Mouse (Mus musculus): ENCODE measurements at regions not wholly inside any gene's neighbourhood (a gene's known extent, or its start where the extent isn't known, plus 50 kb on each side); places are given as distances from the start of the nearest gene placed in this dataset.

- no peaks in the 10 kb centered on the region for H3K27me3 ChIP-seq (ENCODE audit: control insufficient read depth, insufficient read depth, low read length)
- H3K36me3 ChIP-seq (ENCODE audit: control insufficient read depth, insufficient read depth, low read length) = no peaks in the 10 kb centered on the region
- no peak for DNase-seq (ENCODE audit: low spot score)
Observed at GRCm38 (mm10) chr9:13919739-13920410, 92.4 kb downstream of the Fam76b start.

GRCm38 (mm10) chr9:13920623-13921022 lies 93.1 kb downstream of the Fam76b start:
- 90% methylated on average over 1 of the region's 1 CpGs for WGBS
- no peak for DNase-seq (ENCODE audit: low spot score)
- H3K4me1 ChIP-seq (ENCODE audit: control insufficient read depth, insufficient read depth, low read length) = peaks cover 3% of the 10 kb centered on the region; the same call in 1 of the 2 replicates

More at GRCm38 (mm10) chr9:13919739-13920410, 92.4 kb downstream of the Fam76b start:
- Histone ChIP-seq H3K9me3 (ENCODE audit: control insufficient read depth, low read length) (no peaks in the 10 kb centered on the region), H3K9ac (ENCODE audit: low read length) (no peak overlapping the region), H3K4me1 (ENCODE audit: control insufficient read depth, insufficient read depth, low read length) (peaks cover 3% of the 10 kb centered on the region; the same call in 1 of the 2 replicates), H3K4me3 (ENCODE audit: low read depth, low read length) (no peak overlapping the region), H3K27ac (ENCODE audit: low read depth, low read length) (no peak overlapping the region), H3K4me2 (ENCODE audit: low read depth) (no peak overlapping the region)
- ATAC-seq (ENCODE audit: insufficient read depth, low FRiP score, low TSS enrichment) = no peak
- 69% methylated on average over 9 of the region's 9 CpGs for WGBS

GRCm38 (mm10) chr9:13932001-13932508 lies 104.5 kb downstream of the Fam76b start:
- Histone ChIP-seq H3K4me2 (ENCODE audit: low read depth) (no peak overlapping the region), H3K4me3 (ENCODE audit: low read depth, low read length) (no peak overlapping the region), H3K4me1 (ENCODE audit: control insufficient read depth, insufficient read depth, low read length) (no peaks in the 10 kb centered on the region), H3K27me3 (ENCODE audit: control insufficient read depth, insufficient read depth, low read length) (no peaks in the 10 kb centered on the region), H3K9ac (ENCODE audit: low read length) (no peak overlapping the region), H3K36me3 (ENCODE audit: control insufficient read depth, insufficient read depth, low read length) (no peaks in the 10 kb centered on the region), H3K9me3 (ENCODE audit: control insufficient read depth, low read length) (no peaks in the 10 kb centered on the region), H3K27ac (ENCODE audit: low read depth, low read length) (no peak overlapping the region)
- DNase-seq (ENCODE audit: low spot score) (no peak), ATAC-seq (ENCODE audit: insufficient read depth, low FRiP score, low TSS enrichment) (no peak)
- WGBS = 57% methylated on average over 6 of the region's 6 CpGs

More at GRCm38 (mm10) chr9:13920623-13921022, 93.1 kb downstream of the Fam76b start:
- Histone ChIP-seq H3K9me3 (ENCODE audit: control insufficient read depth, low read length) (no peaks in the 10 kb centered on the region), H3K9ac (ENCODE audit: low read length) (no peak overlapping the region), H3K4me3 (ENCODE audit: low read depth, low read length) (no peak overlapping the region), H3K27me3 (ENCODE audit: control insufficient read depth, insufficient read depth, low read length) (no peaks in the 10 kb centered on the region), H3K27ac (ENCODE audit: low read depth, low read length) (no peak overlapping the region), H3K36me3 (ENCODE audit: control insufficient read depth, insufficient read depth, low read length) (no peaks in the 10 kb centered on the region), H3K4me2 (ENCODE audit: low read depth) (no peak overlapping the region)
- ATAC-seq (ENCODE audit: insufficient read depth, low FRiP score, low TSS enrichment) = no peak

- no peaks in the 10 kb centered on the region for H3K9me3 ChIP-seq (ENCODE audit: control insufficient read depth, low read length)
- H3K36me3 ChIP-seq (ENCODE audit: control insufficient read depth, insufficient read depth, low read length) = no peaks in the 10 kb centered on the region
- H3K27me3 ChIP-seq (ENCODE audit: control insufficient read depth, insufficient read depth, low read length) = no peaks in the 10 kb centered on the region
- H3K4me3 ChIP-seq (ENCODE audit: low read depth, low read length) = no peak overlapping the region
- no peak overlapping the region for H3K9ac ChIP-seq (ENCODE audit: low read length)
- 73% methylated on average over 6 of the region's 6 CpGs for WGBS
- no peak overlapping the region for H3K4me2 ChIP-seq (ENCODE audit: low read depth)
- no peak for DNase-seq (ENCODE audit: low spot score)
- ATAC-seq (ENCODE audit: insufficient read depth, low FRiP score, low TSS enrichment) = no peak
- H3K4me1 ChIP-seq (ENCODE audit: control insufficient read depth, insufficient read depth, low read length) = no peaks in the 10 kb centered on the region
- H3K27ac ChIP-seq (ENCODE audit: low read depth, low read length) = no peak overlapping the region
Observed at GRCm38 (mm10) chr9:13933404-13933803, 105.9 kb downstream of the Fam76b start.

- Histone ChIP-seq H3K4me3 (ENCODE audit: low read depth, low read length) (no peak overlapping the region), H3K4me1 (ENCODE audit: control insufficient read depth, insufficient read depth, low read length) (no peaks in the 10 kb centered on the region), H3K9me3 (ENCODE audit: control insufficient read depth, low read length) (no peaks in the 10 kb centered on the region), H3K9ac (ENCODE audit: low read length) (no peak overlapping the region), H3K27me3 (ENCODE audit: control insufficient read depth, insufficient read depth, low read length) (no peaks in the 10 kb centered on the region), H3K27ac (ENCODE audit: low read depth, low read length) (no peak overlapping the region), H3K36me3 (ENCODE audit: control insufficient read depth, insufficient read depth, low read length) (no peaks in the 10 kb centered on the region), H3K4me2 (ENCODE audit: low read depth) (no peak overlapping the region)
- ATAC-seq (ENCODE audit: insufficient read depth, low FRiP score, low TSS enrichment) (no peak), DNase-seq (ENCODE audit: low spot score) (no peak)
- 95% methylated on average over 2 of the region's 2 CpGs for WGBS
Observed at GRCm38 (mm10) chr9:13937301-13937700, 109.8 kb downstream of the Fam76b start.

- WGBS = 76% methylated on average over 3 of the region's 3 CpGs
- Histone ChIP-seq H3K9ac (ENCODE audit: low read length) (no peak overlapping the region), H3K4me2 (ENCODE audit: low read depth) (no peak overlapping the region), H3K4me1 (ENCODE audit: control insufficient read depth, insufficient read depth, low read length) (no peaks in the 10 kb centered on the region), H3K27me3 (ENCODE audit: control insufficient read depth, insufficient read depth, low read length) (no peaks in the 10 kb centered on the region), H3K36me3 (ENCODE audit: control insufficient read depth, insufficient read depth, low read length) (no peaks in the 10 kb centered on the region), H3K9me3 (ENCODE audit: control insufficient read depth, low read length) (no peaks in the 10 kb centered on the region), H3K27ac (ENCODE audit: low read depth, low read length) (no peak overlapping the region), H3K4me3 (ENCODE audit: low read depth, low read length) (no peak overlapping the region)
- ATAC-seq (ENCODE audit: insufficient read depth, low FRiP score, low TSS enrichment) (no peak), DNase-seq (ENCODE audit: low spot score) (no peak)
Observed at GRCm38 (mm10) chr9:13946519-13946918, 119.0 kb downstream of the Fam76b start.

- DNase-seq (ENCODE audit: low spot score) (no peak), ATAC-seq (ENCODE audit: insufficient read depth, low FRiP score, low TSS enrichment) (no peak)
- no peaks in the 10 kb centered on the region for H3K36me3 ChIP-seq (ENCODE audit: control insufficient read depth, insufficient read depth, low read length)
- H3K9ac ChIP-seq (ENCODE audit: low read length) = no peak overlapping the region
- H3K4me1 ChIP-seq (ENCODE audit: control insufficient read depth, insufficient read depth, low read length) = no peaks in the 10 kb centered on the region
- no peaks in the 10 kb centered on the region for H3K9me3 ChIP-seq (ENCODE audit: control insufficient read depth, low read length)
- no peak overlapping the region for H3K4me3 ChIP-seq (ENCODE audit: low read depth, low read length)
- no peaks in the 10 kb centered on the region for H3K27me3 ChIP-seq (ENCODE audit: control insufficient read depth, insufficient read depth, low read length)
- H3K4me2 ChIP-seq (ENCODE audit: low read depth) = no peak overlapping the region
- H3K27ac ChIP-seq (ENCODE audit: low read depth, low read length) = no peak overlapping the region
Observed at GRCm38 (mm10) chr9:13952157-13952556, 124.6 kb downstream of the Fam76b start.

- Histone ChIP-seq H3K27me3 (ENCODE audit: control insufficient read depth, insufficient read depth, low read length) (no peaks in the 10 kb centered on the region), H3K27ac (ENCODE audit: low read depth, low read length) (no peak overlapping the region), H3K4me3 (ENCODE audit: low read depth, low read length) (no peak overlapping the region), H3K4me1 (ENCODE audit: control insufficient read depth, insufficient read depth, low read length) (no peaks in the 10 kb centered on the region), H3K9me3 (ENCODE audit: control insufficient read depth, low read length) (no peaks in the 10 kb centered on the region), H3K9ac (ENCODE audit: low read length) (no peak overlapping the region), H3K4me2 (ENCODE audit: low read depth) (no peak overlapping the region), H3K36me3 (ENCODE audit: control insufficient read depth, insufficient read depth, low read length) (no peaks in the 10 kb centered on the region)
- WGBS = 77% methylated on average over 7 of the region's 7 CpGs
- ATAC-seq (ENCODE audit: insufficient read depth, low FRiP score, low TSS enrichment) (no peak), DNase-seq (ENCODE audit: low spot score) (no peak)
Observed at GRCm38 (mm10) chr9:13963140-13963763, 135.7 kb downstream of the Fam76b start.

- H3K9me3 ChIP-seq (ENCODE audit: control insufficient read depth, low read length) = no peaks in the 10 kb centered on the region
- no peak overlapping the region for H3K9ac ChIP-seq (ENCODE audit: low read length)
- no peaks in the 10 kb centered on the region for H3K36me3 ChIP-seq (ENCODE audit: control insufficient read depth, insufficient read depth, low read length)
- no peak overlapping the region for H3K4me2 ChIP-seq (ENCODE audit: low read depth)
- ATAC-seq (ENCODE audit: insufficient read depth, low FRiP score, low TSS enrichment) = no peak
- no peaks in the 10 kb centered on the region for H3K4me1 ChIP-seq (ENCODE audit: control insufficient read depth, insufficient read depth, low read length)
- H3K4me3 ChIP-seq (ENCODE audit: low read depth, low read length) = no peak overlapping the region
- no peak overlapping the region for H3K27ac ChIP-seq (ENCODE audit: low read depth, low read length)
- DNase-seq (ENCODE audit: low spot score) = no peak
- no peaks in the 10 kb centered on the region for H3K27me3 ChIP-seq (ENCODE audit: control insufficient read depth, insufficient read depth, low read length)
- 84% methylated on average over 3 of the region's 3 CpGs for WGBS
Observed at GRCm38 (mm10) chr9:13963796-13964195, 136.3 kb downstream of the Fam76b start.
